Mouse (Mus musculus) C2C12 (cell line): Measurements from ENCODE around the gene Nme4.

ENCODE experiments used
- CTCF ChIP-seq: IDR thresholded peaks from one replicate; pipeline ENCODE4 v1.5.1; 2011; ENCODE audit not compliant: control insufficient read depth, insufficient read depth, insufficient read length
- MAX ChIP-seq: IDR thresholded peaks from one replicate; pipeline ENCODE4 v1.6.1; 2011; ENCODE audit warnings: mild to moderate bottlenecking, control low read depth
- MYOG ChIP-seq: IDR thresholded peaks from one replicate; pipeline ENCODE4 v1.6.1; 2011; ENCODE audit not compliant: control insufficient read depth, insufficient read length; ENCODE audit errors: extremely low read depth

DNA sequence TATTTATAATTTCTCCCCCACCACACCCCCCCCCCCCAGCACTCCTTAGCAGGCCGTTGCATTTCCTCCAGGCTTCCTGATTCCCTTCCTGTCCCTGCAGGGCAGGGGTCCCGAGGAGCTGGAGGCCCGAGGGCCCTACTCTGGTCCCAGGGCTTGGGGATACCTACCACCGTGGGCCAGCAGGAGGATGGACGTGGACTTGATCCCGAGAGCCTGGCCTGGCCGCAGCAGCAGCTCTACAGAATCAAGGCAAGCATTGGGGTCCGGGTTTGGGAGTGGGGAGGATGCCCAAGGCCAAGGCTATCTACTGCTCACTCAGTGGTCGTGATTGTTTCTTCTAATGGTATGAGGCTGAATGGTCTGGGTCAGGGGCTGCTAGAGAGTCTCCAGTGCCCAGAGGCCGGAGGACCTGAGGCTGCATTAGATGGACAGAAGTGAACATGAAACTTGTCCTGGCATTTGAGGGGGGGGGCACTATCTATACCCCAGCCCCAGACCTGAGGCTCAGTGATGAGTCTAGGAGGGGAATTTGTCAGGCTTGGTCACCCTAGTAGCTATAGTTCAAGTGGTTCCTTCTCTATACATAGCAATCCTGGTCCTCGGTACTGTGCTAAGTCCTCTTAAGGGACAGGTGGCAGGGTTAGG, 41.8 kb upstream of the Nme4 start:
- TF ChIP-seq MAX, result no peak
- no peak for TF ChIP-seq CTCF
- TF ChIP-seq MYOG, result no peak
